Mouse (Mus musculus) ES-E14 (cell line): ENCODE measurements around the gene Borcs5. TPM values are rescaled to one million over a fixed set of nuclear protein-coding genes. Genes with fewer than 3 reads are reported as not detected.

Experiments used
- DNase-seq: peaks from one replicate; pipeline ENCODE4 v3.0.0-alpha.2; 2013; ENCODE audit warnings: low read depth, low spot score
- H3K27ac ChIP-seq: 2 replicates; pipeline ENCODE4 v1.5.1; 2012; ENCODE audit warnings: low read depth, mild to moderate bottlenecking, low read length, moderate library complexity, mixed read lengths; ENCODE audit not compliant: poor library complexity, insufficient read depth, severe bottlenecking
- H3K36me3 ChIP-seq: 2 replicates; pipeline ENCODE4 v1.6.1; 2012; ENCODE audit warnings: mild to moderate bottlenecking, low read length, moderate library complexity, mixed read lengths; ENCODE audit not compliant: control insufficient read depth, poor library complexity, insufficient read depth, severe bottlenecking
- H3K4me1 ChIP-seq, 2 experiments: fragments of 150-350 bp in 1 of 2; sonication (generic) in 1 of 2; 2 replicates each; pipeline ENCODE4 v1.6.1; 2012; ENCODE audit warnings: low read length in 2 of 2, mild to moderate bottlenecking in 1 of 2, mixed read lengths in 1 of 2; ENCODE audit not compliant: control insufficient read depth in 2 of 2, insufficient read depth in 2 of 2, poor library complexity in 1 of 2
- H3K4me3 ChIP-seq, 2 experiments: fragments of 150-350 bp in 1 of 2; sonication (generic) in 1 of 2; 2 replicates each; pipeline ENCODE4 v1.5.1; 2012; ENCODE audit warnings: low read length in 2 of 2, low read depth in 1 of 2, mild to moderate bottlenecking in 1 of 2, mixed read lengths in 1 of 2; ENCODE audit not compliant: insufficient read depth in 1 of 2, poor library complexity in 1 of 2, severe bottlenecking in 1 of 2
- H3K9ac ChIP-seq: 2 replicates; pipeline ENCODE4 v1.6.1; 2012; ENCODE audit warnings: low read depth, mild to moderate bottlenecking, low read length, mixed read lengths; ENCODE audit not compliant: poor library complexity, insufficient read depth, severe bottlenecking
- H3K9me3 ChIP-seq: fragments of 150-350 bp; sonication (generic); 2 replicates; pipeline ENCODE4 v1.6.1; 2012; ENCODE audit warnings: low read depth, mild to moderate bottlenecking, low read length; ENCODE audit not compliant: control insufficient read depth, insufficient read depth
- CHD2 ChIP-seq: IDR thresholded peaks from 2 replicates; pipeline ENCODE4 v1.6.1; 2014; ENCODE audit warnings: mild to moderate bottlenecking, low read depth, low read length, inconsistent platforms
- HCFC1 ChIP-seq: IDR thresholded peaks from 2 replicates; pipeline ENCODE4 v1.6.1; 2012; ENCODE audit warnings: low read length, inconsistent platforms, borderline replicate concordance; ENCODE audit not compliant: insufficient read depth
- MAFK ChIP-seq: IDR thresholded peaks from 2 replicates; pipeline ENCODE4 v1.6.1; 2014; ENCODE audit warnings: mild to moderate bottlenecking, low read depth, low read length, inconsistent platforms; ENCODE audit not compliant: insufficient read depth
- ZC3H11A ChIP-seq: IDR thresholded peaks from 2 replicates; pipeline ENCODE4 v1.6.1; 2012; ENCODE audit warnings: low read depth, mild to moderate bottlenecking, inconsistent platforms, low read length, borderline replicate concordance
- ZNF384 ChIP-seq: IDR thresholded peaks from 2 replicates; pipeline ENCODE4 v1.6.1; 2012; ENCODE audit warnings: low read depth, low read length, inconsistent platforms
- in situ Hi-C, 2 experiments: fragments of 600-800 bp; cut with MboI; formaldehyde crosslinking; loops; one replicate each; pipeline ENCODE4 v1.15.1; 2025; ENCODE audit warnings: low sequenced_read_pairs in 2 of 2, inconsistent platforms in 1 of 2; ENCODE audit not compliant: unreplicated experiment in 2 of 2
- total RNA-seq: library from RNA; depleted of rRNA; stranded (reverse); fragments of 300-350 nt; gene quantifications from 2 replicates; pipeline ENCODE4 v1.2.3, GENCODE M21; 2012

Borcs5 gene
- total RNA-seq, 1 experiment: 10.1 TPM

GRCm38 (mm10) chr6:134660714-134661406 is 21.6 kb downstream of the Borcs5 start:
- in situ Hi-C loops: loop anchor here in 1 of 2 experiments (25.0 kb wide), 1 partner anchor 176 kb away; the partner anchor contains the start of gene Crebl2
- Histone ChIP-seq H3K4me1 (no peaks in the 10 kb centered on the region), H3K4me3 (no peak overlapping the region), H3K36me3 (no peaks in the 10 kb centered on the region), H3K9me3 (no peaks in the 10 kb centered on the region), H3K9ac (no peak overlapping the region), H3K27ac (no peak overlapping the region)
- TF ChIP-seq CHD2: no peak
- TF ChIP-seq ZC3H11A: no peak
- no peak for DNase-seq

GRCm38 (mm10) chr6:134664573-134664972 is 25.3 kb downstream of the Borcs5 start:
- no peak for DNase-seq

GRCm38 (mm10) chr6:134665817-134666216 is 26.5 kb downstream of the Borcs5 start:
- Histone ChIP-seq H3K4me3 (no peak overlapping the region), H3K9me3 (no peaks in the 10 kb centered on the region), H3K27ac (no peak overlapping the region), H3K36me3 (no peaks in the 10 kb centered on the region), H3K4me1 (no peaks in the 10 kb centered on the region), H3K9ac (no peak overlapping the region)
- no peak for TF ChIP-seq ZC3H11A
- no peak for TF ChIP-seq CHD2
- TF ChIP-seq HCFC1: no peak
- no peak for TF ChIP-seq ZNF384
- no peak for TF ChIP-seq MAFK
- in situ Hi-C loops: loop anchor here in 1 of 2 experiments (25.0 kb wide), 1 partner anchor 171 kb away; the partner anchor contains the start of gene Crebl2
- no peak for DNase-seq

More at GRCm38 (mm10) chr6:134664573-134664972, 25.3 kb downstream of the Borcs5 start:
- TF ChIP-seq CHD2 (no peak), ZC3H11A (no peak), ZNF384 (no peak), HCFC1 (no peak), MAFK (no peak)
- Histone ChIP-seq H3K4me3 (no peak overlapping the region), H3K4me1 (no peaks in the 10 kb centered on the region), H3K36me3 (no peaks in the 10 kb centered on the region), H3K9ac (no peak overlapping the region), H3K27ac (no peak overlapping the region), H3K9me3 (no peaks in the 10 kb centered on the region)
- in situ Hi-C loops: loop anchor here in 1 of 2 experiments (25.0 kb wide), 1 partner anchor 173 kb away; the partner anchor contains the start of gene Crebl2

- no peak overlapping the region for H3K27ac ChIP-seq
- H3K4me3 ChIP-seq: no peak overlapping the region
- in situ Hi-C loops: loop anchor here in 1 of 2 experiments (25.0 kb wide), 1 partner anchor 169 kb away; the partner anchor contains the start of gene Crebl2
- H3K9me3 ChIP-seq: no peaks in the 10 kb centered on the region
- no peak for DNase-seq
- no peaks in the 10 kb centered on the region for H3K36me3 ChIP-seq
- no peak for TF ChIP-seq MAFK
- no peak for TF ChIP-seq ZNF384
- no peak for TF ChIP-seq CHD2
- TF ChIP-seq ZC3H11A: no peak
- TF ChIP-seq HCFC1: no peak
- no peak overlapping the region for H3K9ac ChIP-seq
- H3K4me1 ChIP-seq: no peaks in the 10 kb centered on the region
These were observed 29.2 kb downstream of the Borcs5 start for GRCm38 (mm10) chr6:134668519-134668918.
